Comparison of ENCODE assay signal across 8 mouse cellular contexts in genomic region chr7:143461294-143461870, GRCm38 (mm10). TPM values are rescaled to one million over a fixed set of nuclear protein-coding genes. Genes with fewer than 3 reads are reported as not detected.
DNase-seq lines count a peak whose midpoint lies in the region; ATAC-seq and TF ChIP-seq lines count a peak whose summit lies in the region.

No protein-coding gene starts in this region.

- peak overlapping the region; percentile 41 for H3K4me3 ChIP-seq in erythroblast, embryonic 14.5 days (replicated peaks)
- peak overlapping the region; percentile 40 for H3K4me3 ChIP-seq in thymus, adult 2 months (ENCODE audit: control insufficient read depth, insufficient read depth, low read length)
- peak overlapping the region; percentile 54 for H3K4me3 ChIP-seq in liver, embryonic 13.5 days (replicated peaks)

- H3K9ac ChIP-seq in liver, embryonic 13.5 days = peak overlapping the region; percentile 22; the same call in 1 of the 2 replicates

- H3K9me3 ChIP-seq in erythroblast, embryonic 14.5 days (ENCODE audit: control insufficient read depth, low read length) = peaks cover 50% of the 10 kb centered on the region
- H3K9me3 ChIP-seq in liver, embryonic 13.5 days (replicated peaks) = peaks cover 33% of the 10 kb centered on the region

- H3K27me3 ChIP-seq in erythroblast, embryonic 14.5 days (ENCODE audit: control insufficient read depth) = peaks cover 97% of the 10 kb centered on the region
- H3K27me3 ChIP-seq in thymus, adult 2 months (ENCODE audit: control insufficient read depth, insufficient read depth, low read length) = peaks cover 19% of the 10 kb centered on the region
- peaks cover 97% of the 10 kb centered on the region for H3K27me3 ChIP-seq in liver, embryonic 13.5 days

- H3K4me1 ChIP-seq in erythroblast, embryonic 14.5 days (ENCODE audit: control insufficient read depth) = peaks cover 28% of the 10 kb centered on the region
- H3K4me1 ChIP-seq in thymus, adult 2 months (replicated peaks; ENCODE audit: control insufficient read depth, insufficient read depth, low read length) = peaks cover 18% of the 10 kb centered on the region
- peaks cover 41% of the 10 kb centered on the region for H3K4me1 ChIP-seq in liver, embryonic 13.5 days (replicated peaks)

- H3K36me3 ChIP-seq in erythroblast, embryonic 14.5 days (ENCODE audit: control insufficient read depth) = no peaks in the 10 kb centered on the region
- H3K36me3 ChIP-seq in thymus, adult 2 months (ENCODE audit: control insufficient read depth, insufficient read depth, low read length) = no peaks in the 10 kb centered on the region
- peaks cover 5% of the 10 kb centered on the region; the same call in 1 of the 2 replicates for H3K36me3 ChIP-seq in liver, embryonic 13.5 days

- TF ChIP-seq POLR2A in thymus, adult 2 months (IDR thresholded peaks at IDR 0.05; ENCODE audit: control insufficient read depth, extremely low read depth, insufficient read depth, low read length, poor library complexity) = no peak

- TF ChIP-seq CTCF in thymus, adult 2 months (IDR thresholded peaks at IDR 0.05; ENCODE audit: borderline replicate concordance, control insufficient read depth, extremely low read depth, insufficient read depth, low read length, poor library complexity) = no peak

- H3K4me2 ChIP-seq in liver, embryonic 13.5 days = peak overlapping the region; percentile 64

- 49% methylated on average over 24 of the region's 32 CpGs for WGBS in thymus, adult 2 months
- 26% methylated on average over 27 of the region's 32 CpGs for WGBS in liver, embryonic 13.5 days (ENCODE audit: insufficient replicate concordance)

- no peak overlapping the region for H3K27ac ChIP-seq in thymus, adult 2 months (ENCODE audit: control insufficient read depth, insufficient read depth, low read length)
- no peak overlapping the region for H3K27ac ChIP-seq in liver, embryonic 13.5 days

- no peak for DNase-seq in thymus, adult 2 months
- no peak for DNase-seq in thymus, postnatal 10 days (ENCODE audit: low spot score in 2 of 2)
- DNase-seq in liver, embryonic 13.5 days = no peak
- no peak for DNase-seq in embryo, embryonic 10 days (ENCODE audit: low spot score)
- no peak for DNase-seq in spleen, postnatal 4 days (ENCODE audit: low spot score in 2 of 2)

- no peak for ATAC-seq in erythroblast, adult 5-6 weeks (replicated peaks; ENCODE audit: low FRiP score, poor library complexity, severe bottlenecking)
- ATAC-seq in liver, embryonic 13.5 days (ENCODE audit: low read depth) = peak; percentile 25
- no peak for ATAC-seq in granulocyte monocyte progenitor cell, adult 5-6 weeks (replicated peaks; ENCODE audit: poor library complexity, severe bottlenecking)

RNA-seq across cellular contexts. Expression of gene Cdkn1c, which starts 0.5 kb away (rescaled TPM):
- polyA plus RNA-seq in erythroblast, embryonic 14.5 days (2012) = 0.92 and 0.93 TPM in 2 replicates
- total RNA-seq in erythroblast, adult 5-6 weeks (2015; ENCODE audit: low replicate concordance) = not detected in 2 replicates
- 0.09 TPM in 1 of 2 replicates, not detected in the other for total RNA-seq in erythroblast, adult 5-6 weeks (2017; ENCODE audit: low replicate concordance)
- polyA plus RNA-seq in thymus, adult 2 months (2012; rRNA removed) = 10.3 and 10.4 TPM in 2 replicates
- 178 and 199 TPM in 2 replicates for polyA plus RNA-seq in liver, embryonic 13.5 days (2015; fragmentation: Nextera tagmentation; extraction: Ambion mirVana)
- total RNA-seq in granulocyte monocyte progenitor cell, adult 5-6 weeks (2014; fragmentation: Nextera tagmentation) = not detected in 2 replicates
- 0.41 TPM in 1 of 2 replicates, not detected in the other for total RNA-seq in granulocyte monocyte progenitor cell, adult 5-6 weeks (2017)

RNA-seq across cellular contexts. Expression of gene Slc22a18, which starts 12.2 kb away (rescaled TPM):
- 0.02 TPM in 1 of 2 replicates, not detected in the other for polyA plus RNA-seq in erythroblast, embryonic 14.5 days (2012)
- total RNA-seq in erythroblast, adult 5-6 weeks (2015; ENCODE audit: low replicate concordance) = not detected in 2 replicates
- not detected in 2 replicates for total RNA-seq in erythroblast, adult 5-6 weeks (2017; ENCODE audit: low replicate concordance)
- 6.1 and 8.0 TPM in 2 replicates for polyA plus RNA-seq in thymus, adult 2 months (2012; rRNA removed)
- 6.2 and 6.7 TPM in 2 replicates for polyA plus RNA-seq in liver, embryonic 13.5 days (2015; fragmentation: Nextera tagmentation; extraction: Ambion mirVana)
- 0.88 and 1.8 TPM in 2 replicates for total RNA-seq in granulocyte monocyte progenitor cell, adult 5-6 weeks (2014; fragmentation: Nextera tagmentation)
- total RNA-seq in granulocyte monocyte progenitor cell, adult 5-6 weeks (2017) = 0.67 TPM in 1 of 2 replicates, not detected in the other

RNA-seq across cellular contexts. Expression of gene Phlda2, which starts 41.6 kb away (rescaled TPM):
- polyA plus RNA-seq in erythroblast, embryonic 14.5 days (2012) = 0.06 and 0.18 TPM in 2 replicates
- total RNA-seq in erythroblast, adult 5-6 weeks (2015; ENCODE audit: low replicate concordance) = not detected in 2 replicates
- total RNA-seq in erythroblast, adult 5-6 weeks (2017; ENCODE audit: low replicate concordance) = not detected in 2 replicates
- polyA plus RNA-seq in thymus, adult 2 months (2012; rRNA removed) = 0.39 TPM in 1 of 2 replicates, not detected in the other
- polyA plus RNA-seq in liver, embryonic 13.5 days (2015; fragmentation: Nextera tagmentation; extraction: Ambion mirVana) = 23.6 and 25.4 TPM in 2 replicates
- total RNA-seq in granulocyte monocyte progenitor cell, adult 5-6 weeks (2014; fragmentation: Nextera tagmentation) = not detected in 2 replicates
- not detected in 2 replicates for total RNA-seq in granulocyte monocyte progenitor cell, adult 5-6 weeks (2017)

Comparison
In these comparisons a context has a peak if more than half of its experiments do, and no peak if none do; other contexts are left out.
1. RNA of gene Cdkn1c, which starts 0.5 kb away (polyA plus RNA-seq): 178 to 199 TPM in liver, embryonic 13.5 days; 10.3 to 10.4 TPM in thymus, adult 2 months and 0.92 to 0.93 TPM in erythroblast, embryonic 14.5 days; every median in the first group is over 10 times any median in the second.
2. RNA of gene Phlda2, which starts 41.6 kb away (polyA plus RNA-seq): 23.6 to 25.4 TPM in liver, embryonic 13.5 days; 0.39 TPM in thymus, adult 2 months and 0.06 to 0.18 TPM in erythroblast, embryonic 14.5 days; every median in the first group is over 10 times any median in the second.
3. Peak in every context shown above with its lines, with median percentiles within 50 percentile points of each other: H3K4me3 ChIP-seq.